Mouse (Mus musculus) thymus, adult 18-20 months (tissue): Measurements from ENCODE around the gene Cpsf6.

ENCODE experiments used
- DNase-seq, 2 experiments: peaks; one replicate each; pipeline ENCODE4 v3.0.0; 2022; ENCODE audit warnings: mixed read lengths in 2 of 2

Gene Cpsf6

DNA sequence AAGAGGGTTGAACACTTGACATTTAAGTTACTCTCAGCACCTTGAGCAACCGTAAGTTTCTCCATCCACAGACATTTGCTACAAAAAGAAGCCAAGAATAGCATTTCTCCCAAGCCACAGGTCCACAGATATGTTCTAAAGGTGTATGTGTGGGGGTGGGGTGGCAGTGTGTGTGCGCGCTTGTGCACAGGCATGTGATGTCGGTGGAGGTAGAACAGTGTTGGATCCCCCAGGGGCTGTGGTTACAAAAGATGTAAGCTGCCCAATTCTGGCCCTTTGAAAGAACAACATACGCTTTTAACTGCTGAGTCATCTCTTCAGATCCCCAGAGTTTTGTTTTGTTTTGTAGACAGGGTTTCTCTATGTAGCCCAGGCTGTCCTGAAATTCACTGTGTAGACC is 57.2 kb downstream of the Cpsf6 start:
- DNase-seq: no peak

DNA sequence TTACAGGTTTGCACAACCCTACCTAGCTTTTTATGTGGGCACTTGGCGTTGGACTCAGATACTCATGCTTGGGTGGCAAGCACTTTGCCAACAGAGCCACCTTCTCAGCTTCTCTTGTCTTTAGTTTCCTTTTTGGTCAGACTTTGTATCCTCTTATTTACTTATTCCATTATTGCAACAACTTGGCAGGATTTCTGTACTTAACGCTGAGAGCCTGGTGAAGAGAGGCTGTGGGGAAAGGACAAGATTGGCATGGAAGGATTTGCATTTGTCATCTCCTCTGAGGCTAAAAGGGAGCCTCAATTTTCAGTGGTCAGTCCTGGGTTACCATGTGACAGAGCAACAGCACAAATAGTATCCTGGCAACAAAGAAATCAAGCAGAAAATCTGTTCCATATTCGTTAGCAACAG is 59.2 kb downstream of the Cpsf6 start:
- no peak for DNase-seq

DNA sequence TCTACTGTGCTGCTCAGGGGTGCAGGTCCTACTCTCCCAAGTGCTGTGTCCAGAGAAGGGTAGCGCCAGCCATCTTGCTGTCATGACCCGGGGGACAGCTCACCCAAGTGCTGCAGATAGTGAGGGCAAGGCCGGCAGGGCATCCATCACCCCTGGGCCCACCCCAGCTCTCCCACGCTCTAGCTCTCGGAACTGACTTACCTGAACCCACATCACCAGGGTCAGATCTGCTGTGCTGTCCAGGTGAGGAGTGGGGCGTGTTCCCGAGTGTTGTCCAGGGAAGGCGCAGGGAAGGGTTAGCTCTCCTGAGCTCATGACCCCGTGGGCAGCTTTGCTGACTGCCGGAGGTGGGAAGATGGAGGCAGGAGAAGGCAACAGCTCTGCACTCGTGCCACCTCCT is 63.4 kb downstream of the Cpsf6 start:
- DNase-seq: no peak

DNA sequence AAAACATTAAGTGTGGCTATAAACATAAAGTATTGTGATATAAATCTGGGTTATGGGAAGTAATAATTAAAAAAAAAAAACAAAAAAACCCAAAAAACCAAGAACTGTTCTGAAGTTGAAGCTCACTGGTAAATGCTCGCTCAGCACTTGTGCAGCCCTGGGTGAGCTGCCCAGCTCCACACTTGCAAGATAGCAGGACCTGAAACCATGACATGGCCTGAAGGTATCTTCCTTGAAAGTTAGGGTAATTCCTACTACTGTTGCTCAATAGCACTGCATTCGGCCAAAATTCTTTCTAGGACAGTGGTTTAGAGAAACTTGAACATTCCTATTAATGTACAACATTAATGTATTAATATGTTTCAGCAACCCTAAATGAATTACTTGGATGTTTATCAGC is 66.7 kb downstream of the Cpsf6 start:
- no peak for DNase-seq

DNA sequence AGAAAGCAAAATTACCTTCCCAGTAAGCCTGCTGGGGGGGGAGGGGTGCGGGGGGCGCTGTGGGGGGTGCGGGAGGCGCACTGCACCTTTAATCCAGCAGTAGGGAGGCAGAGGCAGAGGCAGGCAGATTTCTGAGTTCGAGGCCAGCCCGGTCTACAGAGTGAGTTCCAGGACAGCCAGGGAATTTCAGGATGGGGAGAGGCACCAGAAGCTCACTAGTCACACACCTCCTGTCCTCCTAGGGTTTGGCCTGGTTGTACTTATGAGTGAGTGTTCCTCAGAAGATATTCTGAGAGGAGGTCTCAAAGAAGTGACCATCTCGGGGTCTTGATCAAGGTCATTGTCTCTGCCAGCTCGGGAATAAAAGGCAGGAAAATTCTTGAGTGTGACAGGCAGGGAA is 67.6 kb downstream of the Cpsf6 start:
- DNase-seq: no peak

DNA sequence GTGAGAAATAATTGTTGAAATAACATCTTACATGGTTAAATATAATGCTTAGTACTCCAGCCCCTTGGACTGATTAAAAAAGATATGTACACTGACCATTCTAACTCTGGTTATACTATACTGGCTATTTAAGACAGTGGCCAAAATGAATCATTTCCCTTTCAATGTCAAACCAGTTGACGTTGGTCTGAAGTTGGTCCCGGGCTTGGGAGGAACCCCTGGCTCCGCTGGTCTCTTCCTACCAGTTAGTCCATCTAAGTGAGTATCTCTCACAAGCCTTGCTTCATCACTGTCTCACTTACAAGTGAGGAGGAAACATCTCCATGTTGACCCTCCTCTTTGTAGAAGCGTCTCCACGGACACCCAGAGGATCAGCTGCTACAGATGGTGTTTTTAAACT is 75.4 kb downstream of the Cpsf6 start:
- no peak for DNase-seq

DNA sequence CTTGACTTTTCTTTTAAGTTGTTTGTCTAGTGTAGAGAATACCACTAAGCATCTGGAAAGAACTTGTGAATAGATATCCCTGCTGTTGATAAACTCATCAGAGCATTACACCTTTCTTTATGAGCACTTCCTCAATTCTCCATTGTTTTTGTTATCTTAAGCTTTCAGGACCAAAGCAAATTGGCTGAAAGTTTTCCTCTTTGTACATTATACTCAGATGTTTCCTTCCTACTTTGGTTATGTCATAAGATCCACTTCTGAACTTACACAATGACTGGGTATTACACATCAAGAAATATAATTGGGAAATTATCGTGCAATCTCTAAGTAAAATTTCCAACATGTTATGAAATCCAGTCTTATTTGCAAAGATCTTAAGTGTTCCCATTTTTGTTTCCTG is 78.1 kb downstream of the Cpsf6 start:
- DNase-seq: no peak

DNA sequence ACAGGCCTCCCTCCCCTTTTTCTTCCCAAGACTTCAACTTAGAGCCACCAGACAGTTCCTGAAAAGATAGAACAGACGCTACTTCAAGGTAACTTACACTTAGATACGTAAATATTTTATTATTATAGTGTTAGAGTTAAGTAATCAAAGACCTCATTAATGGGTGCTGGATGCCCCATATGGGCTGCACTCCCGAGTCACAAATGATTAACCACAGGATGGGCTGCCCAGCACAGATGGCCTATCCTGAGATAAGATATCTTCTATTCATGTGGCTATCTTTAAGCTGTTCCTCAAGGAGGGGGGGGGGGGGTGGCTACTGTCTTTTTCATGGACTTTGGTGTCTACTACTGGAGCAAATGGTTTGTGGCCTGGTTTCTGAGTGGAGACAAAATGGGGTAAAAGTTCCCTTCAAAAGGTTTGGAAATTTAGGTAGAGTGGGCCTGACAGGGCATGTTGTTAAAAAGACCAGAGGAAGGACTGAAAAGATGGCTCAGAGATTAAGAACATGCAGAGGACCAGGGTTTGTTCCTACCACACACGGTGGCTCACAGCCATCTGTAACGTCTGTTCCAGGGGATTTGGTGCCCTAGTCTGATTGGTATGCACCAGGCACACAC is 79.8 kb downstream of the Cpsf6 start:
- no peak for DNase-seq

DNA sequence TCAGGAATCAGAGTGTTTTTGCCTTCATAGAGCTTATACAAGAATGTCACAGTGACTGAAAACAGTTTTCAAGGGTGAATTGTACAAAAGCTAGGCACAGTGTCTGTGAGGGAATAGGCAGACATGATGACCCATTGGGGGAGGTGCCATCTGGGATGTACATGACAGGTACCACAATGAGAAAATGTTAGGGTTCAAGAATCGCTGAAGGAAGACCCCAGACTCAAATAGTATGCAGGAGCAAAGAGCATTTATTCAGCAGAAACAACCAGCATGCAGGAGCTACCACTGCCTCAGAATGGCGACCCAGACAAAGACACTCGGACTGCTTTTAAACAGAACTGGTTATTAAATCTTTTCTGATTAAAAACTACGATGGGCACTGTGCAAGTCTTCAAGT is 80.7 kb downstream of the Cpsf6 start:
- DNase-seq: no peak

DNA sequence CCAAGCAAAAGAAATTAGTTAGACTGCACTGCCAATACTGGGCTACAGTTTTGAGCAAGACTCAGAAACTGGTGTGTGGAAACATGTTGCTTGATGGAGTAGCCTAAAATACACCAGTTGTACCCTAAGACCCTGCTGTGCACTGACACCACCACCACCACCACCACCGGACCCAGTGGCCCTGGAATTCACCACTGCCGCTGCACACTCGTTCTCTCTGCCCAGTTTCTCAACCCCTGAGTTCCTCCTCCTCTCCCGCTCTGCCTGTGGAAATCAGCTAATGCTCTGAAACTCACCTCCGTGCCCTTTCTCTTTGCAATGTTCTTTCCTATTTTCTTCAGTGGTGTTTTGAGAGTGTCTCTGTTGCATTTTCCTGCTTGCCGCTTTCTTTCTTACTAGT is 81.5 kb downstream of the Cpsf6 start:
- no peak for DNase-seq
